Mouse (Mus musculus): ENCODE data around the gene Mlec.

The Mlec gene

GRCm38 (mm10) chr5:115158040-115158983 lies at the start of gene Mlec:
Gene Mlec (minus strand): TSS chr5:115158179.
- DNase-seq, result peak; percentile 100

- no peak for DNase-seq
Observed at GRCm38 (mm10) chr5:115207244-115207643, 49.3 kb upstream of the Mlec start.

GRCm38 (mm10) chr5:115204562-115205311 lies 46.8 kb upstream of the Mlec start:
- peak; percentile 87 for DNase-seq

- peak; percentile 76 for DNase-seq
Observed at GRCm38 (mm10) chr5:115203735-115204561, 46.0 kb upstream of the Mlec start.

- peak; percentile 80 for DNase-seq
Observed at GRCm38 (mm10) chr5:115194626-115195221, 36.7 kb upstream of the Mlec start.

- DNase-seq, result peak; percentile 80
Observed at GRCm38 (mm10) chr5:115193669-115194625, 36.0 kb upstream of the Mlec start, which contains the start of gene Cabp1. Gene Cabp1 (minus strand): TSS chr5:115194381.

GRCm38 (mm10) chr5:115193226-115193625 lies 35.2 kb upstream of the Mlec start:
- DNase-seq, result peak; percentile 84

- DNase-seq, result no peak
Observed at GRCm38 (mm10) chr5:115192828-115193195, 34.8 kb upstream of the Mlec start.

GRCm38 (mm10) chr5:115191880-115192827 lies 34.2 kb upstream of the Mlec start:
- peak; percentile 74 for DNase-seq

- DNase-seq, result peak; percentile 38
Observed at GRCm38 (mm10) chr5:115190081-115190480, 32.1 kb upstream of the Mlec start.

GRCm38 (mm10) chr5:115188824-115189223 lies 30.8 kb upstream of the Mlec start:
- DNase-seq, result peak; percentile 70

- peak; percentile 94 for DNase-seq
Observed at GRCm38 (mm10) chr5:115187188-115188131, 29.5 kb upstream of the Mlec start.

GRCm38 (mm10) chr5:115186371-115187073 lies 28.5 kb upstream of the Mlec start:
- DNase-seq, result peak; percentile 62

GRCm38 (mm10) chr5:115184726-115185125 lies 26.7 kb upstream of the Mlec start:
- peak; percentile 79 for DNase-seq

- DNase-seq, result no peak
Observed at GRCm38 (mm10) chr5:115183482-115183881, 25.5 kb upstream of the Mlec start.

GRCm38 (mm10) chr5:115182925-115183324 lies 24.9 kb upstream of the Mlec start:
- DNase-seq, result no peak

- peak; percentile 86 for DNase-seq
Observed at GRCm38 (mm10) chr5:115181248-115181940, 23.4 kb upstream of the Mlec start.

Measured in cerebellum, adult 9-11 months (tissue).